Mouse (Mus musculus) C2C12 (cell line): ENCODE results near the gene V1rd19. TPM values are rescaled to one million over a fixed set of nuclear protein-coding genes. Genes with fewer than 3 reads are reported as not detected.
"Not testable (repeated sequence)": the region's sequence is repeated elsewhere in the genome, so short reads cannot be mapped to it uniquely, and the experiment has no call there.

Source experiments
- H3K27me3 ChIP-seq: one replicate; pipeline ENCODE4 v1.6.1; 2011; ENCODE audit not compliant: control insufficient read depth, insufficient read depth, insufficient read length
- H3K36me3 ChIP-seq: one replicate; pipeline ENCODE4 v1.6.1; 2011; ENCODE audit not compliant: control insufficient read depth, insufficient read depth
- H3K4me3 ChIP-seq: one replicate; pipeline ENCODE4 v1.5.1; 2011; ENCODE audit warnings: mild to moderate bottlenecking, control low read depth; ENCODE audit not compliant: poor library complexity, insufficient read depth, severe bottlenecking
- H3K79me2 ChIP-seq: one replicate; pipeline ENCODE4 v1.6.1; 2011; ENCODE audit not compliant: control insufficient read depth, insufficient read depth
- H3K79me3 ChIP-seq: one replicate; pipeline ENCODE4 v1.6.1; 2011; ENCODE audit warnings: low read depth, control low read depth
- H3ac ChIP-seq: one replicate; pipeline ENCODE3; 2011; ENCODE audit warnings: low read depth; ENCODE audit not compliant: control insufficient read depth, insufficient read length
- CEBPB ChIP-seq: IDR thresholded peaks from one replicate; pipeline ENCODE4 v1.6.1; 2011; ENCODE audit warnings: low read depth, mild to moderate bottlenecking, control low read depth, moderate library complexity
- CTCF ChIP-seq: IDR thresholded peaks from one replicate; pipeline ENCODE4 v1.5.1; 2011; ENCODE audit not compliant: control insufficient read depth, insufficient read depth, insufficient read length
- FOSL1 ChIP-seq: IDR thresholded peaks from one replicate; pipeline ENCODE4 v1.8.0; 2011; ENCODE audit warnings: mild to moderate bottlenecking, low read length; ENCODE audit not compliant: poor library complexity, insufficient read depth, severe bottlenecking
- MAX ChIP-seq: IDR thresholded peaks from one replicate; pipeline ENCODE4 v1.6.1; 2011; ENCODE audit warnings: mild to moderate bottlenecking, control low read depth
- MYOD1 ChIP-seq: IDR thresholded peaks from one replicate; pipeline ENCODE4 v1.6.1; 2011; ENCODE audit warnings: low read depth; ENCODE audit not compliant: control insufficient read depth, insufficient read length
- MYOG ChIP-seq: IDR thresholded peaks from one replicate; pipeline ENCODE4 v1.6.1; 2011; ENCODE audit not compliant: control insufficient read depth, insufficient read length; ENCODE audit errors: extremely low read depth
- USF1 ChIP-seq: IDR thresholded peaks from one replicate; pipeline ENCODE4 v1.6.1; 2011; ENCODE audit warnings: low read depth, mild to moderate bottlenecking, control low read depth, moderate library complexity
- long read RNA-seq, 2 experiments: library from polyadenylated mRNA; unstranded; transcript quantifications; one replicate each; pipeline ENCODE4 v2.0.0; 2019 to 2020
- polyA plus RNA-seq: library from polyadenylated mRNA; unstranded; fragments of >200 nt; fragmentation: generic; extraction: Trizol; gene quantifications from one replicate; pipeline ENCODE4 v1.2.1, GENCODE M21; 2012; ENCODE audit warnings: missing spikeins

Gene V1rd19
- not detected for polyA plus RNA-seq
- long read RNA-seq, experiment 1: 0 reads
- long read RNA-seq, experiment 2: 0 reads

- Histone ChIP-seq H3K4me3 (no peak within 1 kb of the TSS), H3K79me3 (no peaks in the 10 kb centered on the region), H3K27me3 (no peaks in the 10 kb centered on the region), H3K79me2 (no peaks in the 10 kb centered on the region), H3ac (no peak within 1 kb of the TSS), H3K36me3 (no peaks in the 10 kb centered on the region)
- no peak for TF ChIP-seq FOSL1
- no peak for TF ChIP-seq USF1
- no peak for TF ChIP-seq CEBPB
- TF ChIP-seq MYOD1: no peak
These were observed at the start of gene V1rd19 for GRCm38 (mm10) chr7:24001391-24001790. Gene V1rd19 (plus strand): TSS chr7:24001691.

- H3K79me2 ChIP-seq, H3K79me3 ChIP-seq, H3K4me3 ChIP-seq, H3ac ChIP-seq, H3K27me3 ChIP-seq, H3K36me3 ChIP-seq: not testable (repeated sequence)
These were observed 33.4 kb upstream of the V1rd19 start for GRCm38 (mm10) chr7:23968044-23968443.

GRCm38 (mm10) chr7:23974315-23974714, 27.2 kb upstream of the V1rd19 start, which contains the start of gene Vmn1r181:
Gene Vmn1r181 (plus strand): TSS chr7:23974615.
- H3ac ChIP-seq, H3K4me3 ChIP-seq, H3K79me3 ChIP-seq, H3K79me2 ChIP-seq, H3K36me3 ChIP-seq, H3K27me3 ChIP-seq: not testable (repeated sequence)

- no peak within 1 kb of the TSS for H3K4me3 ChIP-seq
- no peaks in the 10 kb centered on the region for H3K79me2 ChIP-seq
- TF ChIP-seq MAX (no peak), FOSL1 (no peak), MYOG (no peak), CTCF (no peak), USF1 (no peak), MYOD1 (no peak), CEBPB (no peak)
- no peak within 1 kb of the TSS for H3ac ChIP-seq
- H3K27me3 ChIP-seq: no peaks in the 10 kb centered on the region
- H3K36me3 ChIP-seq: no peaks in the 10 kb centered on the region
- no peaks in the 10 kb centered on the region for H3K79me3 ChIP-seq
These were observed 51.3 kb downstream of the V1rd19 start, which contains the start of gene Vmn1r183 for GRCm38 (mm10) chr7:24052660-24053304. Gene Vmn1r183 (plus strand): TSS chr7:24053254.

Other genes starting within 250 kb of the V1rd19 start
- gene Vmn1r174, start 249.4 kb upstream of the V1rd19 start, polyA plus RNA-seq: not detected
- not detected for gene Vmn1r175, start 191.0 kb upstream of the V1rd19 start, polyA plus RNA-seq
- gene Vmn1r176, start 164.3 kb upstream of the V1rd19 start, polyA plus RNA-seq: not detected
- not detected for gene Vmn1r177, start 135.2 kb upstream of the V1rd19 start, polyA plus RNA-seq
- gene Vmn1r178, start 109.7 kb upstream of the V1rd19 start, polyA plus RNA-seq: not detected
- gene Vmn1r179, start 74.7 kb upstream of the V1rd19 start, polyA plus RNA-seq: not detected
- gene Vmn1r180, start 51.1 kb upstream of the V1rd19 start, polyA plus RNA-seq: not detected
- gene Vmn1r181, start 27.1 kb upstream of the V1rd19 start, polyA plus RNA-seq: not detected
- gene Vmn1r183, start 51.6 kb downstream of the V1rd19 start, polyA plus RNA-seq: not detected
- gene Zfp180, start 80.2 kb downstream of the V1rd19 start, polyA plus RNA-seq: 8.1 TPM
- 0.48 TPM for gene Zfp112, start 110.6 kb downstream of the V1rd19 start, polyA plus RNA-seq
- 1.5 TPM for gene Zfp235, start 132.5 kb downstream of the V1rd19 start, polyA plus RNA-seq
- not detected for gene Zfp114, start 173.4 kb downstream of the V1rd19 start, polyA plus RNA-seq
- 2.0 TPM for gene Zfp111, start 209.8 kb downstream of the V1rd19 start, polyA plus RNA-seq
- 0.26 TPM for gene Zfp109, start 235.9 kb downstream of the V1rd19 start, polyA plus RNA-seq